ENCODE assay signal across 21 mouse cellular contexts in genomic region chr5:20932585-20932984, GRCm38 (mm10). TPM values are rescaled to one million over a fixed set of nuclear protein-coding genes. Genes with fewer than 3 reads are reported as not detected.
DNase-seq lines count a peak whose midpoint lies in the region; ATAC-seq and TF ChIP-seq lines count a peak whose summit lies in the region.
"Had no signal": no experiment of that assay in that cellular context is flagged by ENCODE, and none has a peak within 500 bp of the region (broad histone marks: within the 10 kb centered on the region; RNA-seq: fewer than 3 reads in every experiment).

No protein-coding gene starts in this region.

- peak overlapping the region; percentile 29 for H3K4me2 ChIP-seq in CH12.LX (ENCODE audit: insufficient read depth, low read depth, poor library complexity, severe bottlenecking)
- H3K4me2 ChIP-seq: embryonic facial prominence, embryonic 13.5 days; hindbrain, embryonic 13.5 days; lung, embryonic 14.5 days; midbrain, embryonic 13.5 days had no signal

- no peaks in the 10 kb centered on the region for H3K9me3 ChIP-seq in CH12.LX (replicated peaks; ENCODE audit: low read length)
- H3K9me3 ChIP-seq: embryonic facial prominence, embryonic 13.5 days; hindbrain, embryonic 13.5 days; midbrain, embryonic 13.5 days had no signal

- H3K79me2 ChIP-seq in CH12.LX (replicated peaks; ENCODE audit: control insufficient read depth, extremely low read depth, insufficient read depth, poor library complexity, severe bottlenecking): peaks cover 86% of the 10 kb centered on the region

- no peak overlapping the region for H3K9ac ChIP-seq in CH12.LX (ENCODE audit: insufficient read depth, low read depth)
- H3K9ac ChIP-seq: embryonic facial prominence, embryonic 13.5 days; hindbrain, embryonic 13.5 days; lung, embryonic 14.5 days; midbrain, embryonic 13.5 days had no signal

- peaks cover 14 to 84% of the 10 kb centered on the region in 2 experiments for H3K4me1 ChIP-seq in CH12.LX (ENCODE audit: control insufficient read depth in 1 of 2, insufficient read depth in 2 of 2)
- H3K4me1 ChIP-seq: embryonic facial prominence, embryonic 13.5 days; midbrain, embryonic 13.5 days had no signal

- no peak for TF ChIP-seq RAD21 in CH12.LX (IDR thresholded peaks at IDR 0.05; ENCODE audit: low read depth, low read length)

- dilution Hi-C loops in CH12.LX (cut with MboI; ENCODE audit: extremely low pct_ligation_motif_present, extremely low pct_unique_long_range_greater_than_20kb, low sequenced_read_pairs): no loop called here

- H3K27me3 ChIP-seq in CH12.LX (replicated peaks): no peaks in the 10 kb centered on the region
- H3K27me3 ChIP-seq: embryonic facial prominence, embryonic 13.5 days; hindbrain, embryonic 13.5 days; midbrain, embryonic 13.5 days had no signal

- peak; percentile 89 to 90 for ATAC-seq in hematopoietic stem cell, adult 5-6 weeks (replicated peaks in 1 of 2; ENCODE audit: insufficient read depth in 1 of 2, low FRiP score in 2 of 2, low TSS enrichment in 1 of 2, low read depth in 1 of 2, poor library complexity in 2 of 2, severe bottlenecking in 2 of 2)
- ATAC-seq in neutrophil, adult 5-6 weeks (ENCODE audit: extremely low read depth, insufficient number of reproducible peaks, low FRiP score, poor library complexity, severe bottlenecking): peak; percentile 80
- ATAC-seq: forebrain, embryonic 14.5 days; midbrain, embryonic 13.5 days had no signal

- H3K36me3 ChIP-seq in CH12.LX (replicated peaks in 1 of 2; ENCODE audit: control insufficient read depth in 1 of 2, insufficient read depth in 1 of 2, low read length in 1 of 2): peaks cover 0 to 10% of the 10 kb centered on the region in 2 experiments
- H3K36me3 ChIP-seq: embryonic facial prominence, embryonic 13.5 days; hindbrain, embryonic 13.5 days; midbrain, embryonic 13.5 days had no signal

- DNase-seq in spleen, postnatal 36 days (ENCODE audit: low spot score in 2 of 2): peak; percentile 39 to 48
- no peak for DNase-seq in spleen, adult 18-20 months
- peak; percentile 80 for DNase-seq in CH12.LX (ENCODE audit: extremely low read depth)
- no peak for DNase-seq in gastrocnemius, postnatal 25 days
- no peak for DNase-seq in urinary bladder, postnatal 36 days (ENCODE audit: low spot score in 2 of 2)
- DNase-seq in gastrocnemius, adult 8-10 months (ENCODE audit: low spot score in 2 of 2): no peak
- DNase-seq: adrenal gland, adult 2 months; cerebellum, adult 9-11 months; gastrocnemius, postnatal 14 days; kidney, adult 11 months; lung, embryonic 14.5 days; lung, postnatal 4 days; right cerebral cortex, postnatal 14 days; thymus, postnatal 36 days had no signal

- TF ChIP-seq POLR2A in CH12.LX (IDR thresholded peaks at IDR 0.05; ENCODE audit: low read depth, low read length): no peak

- no peak for TF ChIP-seq CTCF in CH12.LX (conservative IDR thresholded peaks at IDR 0.05 in 1 of 2, IDR thresholded peaks at IDR 0.05 in 1 of 2; ENCODE audit: low read depth in 2 of 2, low read length in 2 of 2)

- TF ChIP-seq EP300 in CH12.LX (IDR thresholded peaks at IDR 0.05; ENCODE audit: low read length): peak; percentile 49

- H3K27ac ChIP-seq in CH12.LX (ENCODE audit: insufficient read depth, low read depth): no peak overlapping the region; the same call in 1 of the 2 replicates
- H3K27ac ChIP-seq: embryonic facial prominence, embryonic 13.5 days; hindbrain, embryonic 13.5 days; midbrain, embryonic 13.5 days had no signal

- in situ Hi-C loops in CH12.LX (cut with MboI; ENCODE audit: low pct_ligation_motif_present, low pct_unique_long_range_greater_than_20kb, low sequenced_read_pairs): no loop called here

- no peak overlapping the region for H3K4me3 ChIP-seq in CH12.LX (replicated peaks in 1 of 3; ENCODE audit: low read depth in 2 of 3, low read length in 2 of 3, poor library complexity in 1 of 3)
- H3K4me3 ChIP-seq: embryonic facial prominence, embryonic 13.5 days; hindbrain, embryonic 13.5 days; midbrain, embryonic 13.5 days; myocyte had no signal

TF ChIP-seq in CH12.LX, 34 proteins besides CTCF, POLR2A, EP300 and RAD21:
- no peak for TF ChIP-seq PAX5 (IDR thresholded peaks at IDR 0.05; ENCODE audit: low read length)
- no peak for TF ChIP-seq USF2 (conservative IDR thresholded peaks at IDR 0.05; ENCODE audit: low read depth, low read length)
- TF ChIP-seq JUN (IDR thresholded peaks at IDR 0.05; ENCODE audit: insufficient read depth, low read depth, low read length): no peak
- TF ChIP-seq MYC (IDR thresholded peaks at IDR 0.05; ENCODE audit: low read depth, low read length): peak; percentile 57
- TF ChIP-seq ZMIZ1 (IDR thresholded peaks at IDR 0.05; ENCODE audit: low read depth, low read length): no peak

RNA-seq across cellular contexts. Expression of gene Rsbn1l, which starts 23.6 kb away (rescaled TPM):
- total RNA-seq in CH12.LX (2012; rRNA removed) (8.1 and 8.3 TPM in 2 replicates), CH12.LX (2014; rRNA removed) (17.0 TPM in 2 replicates)
- polyA plus RNA-seq in CH12.LX (2012; ENCODE audit: insufficient read length, low read depth): 20.2 and 22.3 TPM in 2 replicates
- total RNA-seq in hematopoietic stem cell, adult 5-6 weeks (2017): 81.1 and 82.5 TPM in 2 replicates
- 50.3 and 62.8 TPM in 2 replicates for total RNA-seq in neutrophil, adult 5-6 weeks (2017)
- 1 to 10 TPM; 6.4 to 7.8 TPM for total RNA-seq in gastrocnemius, postnatal 25 days (2021)
- total RNA-seq in gastrocnemius, adult 8-10 months (2022): 1 to 10 TPM; 7.6 to 9.1 (median 8.9) TPM

RNA-seq across cellular contexts. Expression of gene Tmem60, which starts 50.6 kb away (rescaled TPM):
- total RNA-seq in CH12.LX (2012; rRNA removed): 12.7 and 12.9 TPM in 2 replicates
- total RNA-seq in CH12.LX (2014; rRNA removed): 35.4 and 39.3 TPM in 2 replicates
- 17.2 and 19.2 TPM in 2 replicates for polyA plus RNA-seq in CH12.LX (2012; ENCODE audit: insufficient read length, low read depth)
- 14.1 and 16.0 TPM in 2 replicates for total RNA-seq in hematopoietic stem cell, adult 5-6 weeks (2017)
- total RNA-seq in neutrophil, adult 5-6 weeks (2017): 8.8 and 9.7 TPM in 2 replicates
- total RNA-seq in gastrocnemius, postnatal 25 days (2021): 10 to 100 TPM; 14.5 to 18.0 TPM
- 10 to 100 TPM; 19.2 to 22.0 (median 21.4) TPM for total RNA-seq in gastrocnemius, adult 8-10 months (2022)

RNA-seq across cellular contexts. Expression of gene Phtf2, which starts 50.7 kb away (rescaled TPM):
- total RNA-seq in CH12.LX (2012; rRNA removed): 16.4 and 18.5 TPM in 2 replicates
- 30.4 and 32.7 TPM in 2 replicates for total RNA-seq in CH12.LX (2014; rRNA removed)
- 28.1 and 30.6 TPM in 2 replicates for polyA plus RNA-seq in CH12.LX (2012; ENCODE audit: insufficient read length, low read depth)
- 35.8 and 42.5 TPM in 2 replicates for total RNA-seq in hematopoietic stem cell, adult 5-6 weeks (2017)
- total RNA-seq in neutrophil, adult 5-6 weeks (2017): 39.4 and 52.6 TPM in 2 replicates
- 100 to 1,000 TPM; 134 to 156 TPM for total RNA-seq in gastrocnemius, postnatal 25 days (2021)
- 100 to 1,000 TPM; 159 to 188 (median 172) TPM for total RNA-seq in gastrocnemius, adult 8-10 months (2022)

Comparison
In these comparisons a context has a peak if more than half of its experiments do, and no peak if none do; other contexts are left out.
1. DNase-seq: peak in spleen, postnatal 36 days (2 of 2) and CH12.LX (single experiment); none in spleen, adult 18-20 months (0 of 2), gastrocnemius, postnatal 25 days (single experiment), urinary bladder, postnatal 36 days (0 of 2) and gastrocnemius, adult 8-10 months (0 of 2).